Mouse (Mus musculus): Measurements from ENCODE around the gene Met. TPM values are rescaled to one million over a fixed set of nuclear protein-coding genes. Genes with fewer than 3 reads are reported as not detected.
A peak's percentile ranks its signal among the peaks of the same experiment; 100 is the strongest.

The Met gene
- 10.0 and 25.3 TPM in 2 replicates for polyA plus RNA-seq (2014; fragmentation: Nextera tagmentation; extraction: Ambion mirVana)

- peak; percentile 94 for ATAC-seq (ENCODE audit: low FRiP score, low TSS enrichment)
- H3K9me3 ChIP-seq (ENCODE audit: control insufficient read depth, low read length), result no peaks in the 10 kb centered on the region
- H3K4me2 ChIP-seq (replicated peaks; ENCODE audit: low read depth, low read length), result peak within 1 kb of the TSS; percentile 94
These were observed at the start of gene Met for GRCm38 (mm10) chr6:17463434-17464280. Gene Met, plus strand, starts transcription at chr6:17463800.

GRCm38 (mm10) chr6:17418226-17418625 lies 45.4 kb upstream of the Met start:
- H3K36me3 ChIP-seq (ENCODE audit: control insufficient read depth, insufficient read depth, low read length), result no peaks in the 10 kb centered on the region
- 0 out of 2 replicates have a peak, but pooled peaks cover 4% of the 10 kb centered on the region for H3K4me1 ChIP-seq (ENCODE audit: control insufficient read depth, insufficient read depth, low read length)
- H3K4me2 ChIP-seq (replicated peaks; ENCODE audit: low read depth, low read length), result no peak overlapping the region
- no peak overlapping the region for H3K4me3 ChIP-seq (ENCODE audit: low read length)
- H3K9me3 ChIP-seq (ENCODE audit: control insufficient read depth, low read length), result no peaks in the 10 kb centered on the region
- no peak for ATAC-seq (ENCODE audit: low FRiP score, low TSS enrichment)
- WGBS, result 64% methylated on average over 7 of the region's 7 CpGs
- no peak overlapping the region for H3K9ac ChIP-seq (ENCODE audit: low read depth, low read length)
- no peaks in the 10 kb centered on the region for H3K27me3 ChIP-seq (ENCODE audit: control insufficient read depth, insufficient read depth, low read length)
- H3K27ac ChIP-seq (ENCODE audit: low read depth, low read length), result no peak overlapping the region

More at GRCm38 (mm10) chr6:17463434-17464280, at the start of gene Met:
- Histone ChIP-seq H3K27me3 (ENCODE audit: control insufficient read depth, insufficient read depth, low read length) (peaks cover 3% of the 10 kb centered on the region; the same call in 1 of the 2 replicates), H3K27ac (ENCODE audit: low read depth, low read length) (peak within 1 kb of the TSS; percentile 66), H3K36me3 (ENCODE audit: control insufficient read depth, insufficient read depth, low read length) (no peaks in the 10 kb centered on the region), H3K4me1 (ENCODE audit: control insufficient read depth, insufficient read depth, low read length) (peaks cover 2% of the 10 kb centered on the region; the same call in 1 of the 2 replicates), H3K9ac (ENCODE audit: low read depth, low read length) (peak within 1 kb of the TSS; percentile 77), H3K4me3 (ENCODE audit: low read length) (peak within 1 kb of the TSS; percentile 70)
- under 1% methylated on average over 74 of the region's 78 CpGs for WGBS

- Histone ChIP-seq H3K36me3 (ENCODE audit: control insufficient read depth, insufficient read depth, low read length) (no peaks in the 10 kb centered on the region), H3K27ac (ENCODE audit: low read depth, low read length) (no peak overlapping the region), H3K4me2 (replicated peaks; ENCODE audit: low read depth, low read length) (no peak overlapping the region), H3K27me3 (ENCODE audit: control insufficient read depth, insufficient read depth, low read length) (no peaks in the 10 kb centered on the region), H3K4me3 (ENCODE audit: low read length) (no peak overlapping the region), H3K4me1 (ENCODE audit: control insufficient read depth, insufficient read depth, low read length) (0 out of 2 replicates have a peak, but pooled peaks cover 4% of the 10 kb centered on the region), H3K9ac (ENCODE audit: low read depth, low read length) (no peak overlapping the region), H3K9me3 (ENCODE audit: control insufficient read depth, low read length) (no peaks in the 10 kb centered on the region)
- ATAC-seq (ENCODE audit: low FRiP score, low TSS enrichment), result peak; percentile 69; the same call in 1 of the 2 replicates
- WGBS, result 38% methylated on average over 1 of the region's 1 CpGs
These were observed 41.2 kb upstream of the Met start for GRCm38 (mm10) chr6:17422432-17422831.

GRCm38 (mm10) chr6:17429041-17429440 lies 34.6 kb upstream of the Met start:
- H3K27ac ChIP-seq (ENCODE audit: low read depth, low read length), result no peak overlapping the region
- ATAC-seq (ENCODE audit: low FRiP score, low TSS enrichment), result peak; percentile 88
- H3K9ac ChIP-seq (ENCODE audit: low read depth, low read length), result no peak overlapping the region
- H3K36me3 ChIP-seq (ENCODE audit: control insufficient read depth, insufficient read depth, low read length), result no peaks in the 10 kb centered on the region
- H3K4me2 ChIP-seq (replicated peaks; ENCODE audit: low read depth, low read length), result no peak overlapping the region
- no peaks in the 10 kb centered on the region for H3K4me1 ChIP-seq (ENCODE audit: control insufficient read depth, insufficient read depth, low read length)
- H3K4me3 ChIP-seq (ENCODE audit: low read length), result no peak overlapping the region
- H3K27me3 ChIP-seq (ENCODE audit: control insufficient read depth, insufficient read depth, low read length), result no peaks in the 10 kb centered on the region
- no peaks in the 10 kb centered on the region for H3K9me3 ChIP-seq (ENCODE audit: control insufficient read depth, low read length)
- 48% methylated on average over 3 of the region's 3 CpGs for WGBS

- Histone ChIP-seq H3K4me1 (ENCODE audit: control insufficient read depth, insufficient read depth, low read length) (no peaks in the 10 kb centered on the region), H3K27ac (ENCODE audit: low read depth, low read length) (no peak overlapping the region), H3K27me3 (ENCODE audit: control insufficient read depth, insufficient read depth, low read length) (no peaks in the 10 kb centered on the region), H3K4me3 (ENCODE audit: low read length) (no peak overlapping the region), H3K9ac (ENCODE audit: low read depth, low read length) (no peak overlapping the region), H3K9me3 (ENCODE audit: control insufficient read depth, low read length) (no peaks in the 10 kb centered on the region), H3K36me3 (ENCODE audit: control insufficient read depth, insufficient read depth, low read length) (no peaks in the 10 kb centered on the region), H3K4me2 (replicated peaks; ENCODE audit: low read depth, low read length) (no peak overlapping the region)
- peak; percentile 84 for ATAC-seq (ENCODE audit: low FRiP score, low TSS enrichment)
- 48% methylated on average over 3 of the region's 3 CpGs for WGBS
These were observed 34.0 kb upstream of the Met start for GRCm38 (mm10) chr6:17429611-17430010.

GRCm38 (mm10) chr6:17443311-17443710 lies 20.3 kb upstream of the Met start:
- Histone ChIP-seq H3K27ac (ENCODE audit: low read depth, low read length) (no peak overlapping the region), H3K27me3 (ENCODE audit: control insufficient read depth, insufficient read depth, low read length) (no peaks in the 10 kb centered on the region), H3K9me3 (ENCODE audit: control insufficient read depth, low read length) (no peaks in the 10 kb centered on the region), H3K4me1 (ENCODE audit: control insufficient read depth, insufficient read depth, low read length) (no peaks in the 10 kb centered on the region), H3K36me3 (ENCODE audit: control insufficient read depth, insufficient read depth, low read length) (no peaks in the 10 kb centered on the region), H3K4me2 (replicated peaks; ENCODE audit: low read depth, low read length) (no peak overlapping the region), H3K4me3 (ENCODE audit: low read length) (no peak overlapping the region), H3K9ac (ENCODE audit: low read depth, low read length) (no peak overlapping the region)
- no peak for ATAC-seq (ENCODE audit: low FRiP score, low TSS enrichment)
- WGBS, result 75% methylated on average over 4 of the region's 4 CpGs

GRCm38 (mm10) chr6:17451305-17451704 lies 12.3 kb upstream of the Met start:
- 8% methylated on average over 5 of the region's 5 CpGs for WGBS
- no peak overlapping the region for H3K27ac ChIP-seq (ENCODE audit: low read depth, low read length)
- peak; percentile 64; the same call in 1 of the 2 replicates for ATAC-seq (ENCODE audit: low FRiP score, low TSS enrichment)

GRCm38 (mm10) chr6:17455116-17455515 lies 8.5 kb upstream of the Met start:
- Histone ChIP-seq H3K27ac (ENCODE audit: low read depth, low read length) (no peak overlapping the region), H3K9me3 (ENCODE audit: control insufficient read depth, low read length) (no peaks in the 10 kb centered on the region)

More at GRCm38 (mm10) chr6:17451305-17451704, 12.3 kb upstream of the Met start:
- Histone ChIP-seq H3K4me3 (ENCODE audit: low read length) (no peak overlapping the region), H3K4me1 (ENCODE audit: control insufficient read depth, insufficient read depth, low read length) (no peaks in the 10 kb centered on the region), H3K36me3 (ENCODE audit: control insufficient read depth, insufficient read depth, low read length) (no peaks in the 10 kb centered on the region), H3K9ac (ENCODE audit: low read depth, low read length) (no peak overlapping the region), H3K4me2 (replicated peaks; ENCODE audit: low read depth, low read length) (no peak overlapping the region), H3K9me3 (ENCODE audit: control insufficient read depth, low read length) (no peaks in the 10 kb centered on the region), H3K27me3 (ENCODE audit: control insufficient read depth, insufficient read depth, low read length) (no peaks in the 10 kb centered on the region)

GRCm38 (mm10) chr6:17459561-17459960 lies 4.0 kb upstream of the Met start:
- WGBS, result 77% methylated on average over 6 of the region's 6 CpGs

More at GRCm38 (mm10) chr6:17455116-17455515, 8.5 kb upstream of the Met start:
- no peak overlapping the region for H3K4me3 ChIP-seq (ENCODE audit: low read length)
- no peak overlapping the region for H3K9ac ChIP-seq (ENCODE audit: low read depth, low read length)
- H3K27me3 ChIP-seq (ENCODE audit: control insufficient read depth, insufficient read depth, low read length), result no peaks in the 10 kb centered on the region
- no peaks in the 10 kb centered on the region for H3K4me1 ChIP-seq (ENCODE audit: control insufficient read depth, insufficient read depth, low read length)
- H3K36me3 ChIP-seq (ENCODE audit: control insufficient read depth, insufficient read depth, low read length), result no peaks in the 10 kb centered on the region
- no peak overlapping the region for H3K4me2 ChIP-seq (replicated peaks; ENCODE audit: low read depth, low read length)
- WGBS, result 91% methylated on average over 1 of the region's 1 CpGs
- no peak for ATAC-seq (ENCODE audit: low FRiP score, low TSS enrichment)

More at GRCm38 (mm10) chr6:17459561-17459960, 4.0 kb upstream of the Met start:
- Histone ChIP-seq H3K4me1 (ENCODE audit: control insufficient read depth, insufficient read depth, low read length) (no peaks in the 10 kb centered on the region), H3K36me3 (ENCODE audit: control insufficient read depth, insufficient read depth, low read length) (no peaks in the 10 kb centered on the region), H3K9ac (ENCODE audit: low read depth, low read length) (no peak overlapping the region), H3K4me2 (replicated peaks; ENCODE audit: low read depth, low read length) (no peak overlapping the region), H3K9me3 (ENCODE audit: control insufficient read depth, low read length) (no peaks in the 10 kb centered on the region), H3K27ac (ENCODE audit: low read depth, low read length) (no peak overlapping the region), H3K4me3 (ENCODE audit: low read length) (no peak overlapping the region), H3K27me3 (ENCODE audit: control insufficient read depth, insufficient read depth, low read length) (peaks cover 3% of the 10 kb centered on the region; the same call in 1 of the 2 replicates)
- ATAC-seq (ENCODE audit: low FRiP score, low TSS enrichment), result no peak

Data from kidney, embryonic 14.5 days (tissue).